Mouse (Mus musculus) 3134 (cell line): Measurements from ENCODE around the gene Plekhg5.
"Not testable (repeated sequence)": the region's sequence is repeated elsewhere in the genome, so short reads cannot be mapped to it uniquely, and the experiment has no call there.

Experiments
- DNase-seq: peaks from one replicate; pipeline ENCODE4 v3.0.0-alpha.2; 2011; ENCODE audit warnings: low spot score; ENCODE audit not compliant: insufficient read length; ENCODE audit errors: extremely low read depth

The Plekhg5 gene

GRCm38 (mm10) chr4:152072121-152072601 lies at the start of gene Plekhg5:
Gene Plekhg5, plus strand, starts transcription at chr4:152072498.
- no peak for DNase-seq

- DNase-seq: no peak
Measured at GRCm38 (mm10) chr4:152022506-152022905, 49.8 kb upstream of the Plekhg5 start.

GRCm38 (mm10) chr4:152024525-152024924 lies 47.8 kb upstream of the Plekhg5 start:
- no peak for DNase-seq

- DNase-seq: no peak
Measured at GRCm38 (mm10) chr4:152026751-152027508, 45.4 kb upstream of the Plekhg5 start.

- peak; percentile 91 for DNase-seq
Measured at GRCm38 (mm10) chr4:152027524-152027923, 44.8 kb upstream of the Plekhg5 start, which contains the start of gene Zbtb48. Gene Zbtb48, minus strand, starts transcription at chr4:152027671.

- no peak for DNase-seq
Measured at GRCm38 (mm10) chr4:152028456-152028855, 43.8 kb upstream of the Plekhg5 start.

GRCm38 (mm10) chr4:152029087-152029486 lies 43.2 kb upstream of the Plekhg5 start:
- no peak for DNase-seq

GRCm38 (mm10) chr4:152029997-152030396 lies 42.3 kb upstream of the Plekhg5 start:
- DNase-seq: no peak

GRCm38 (mm10) chr4:152032922-152033321 lies 39.4 kb upstream of the Plekhg5 start:
- no peak for DNase-seq

- not testable (repeated sequence) for DNase-seq
Measured at GRCm38 (mm10) chr4:152036464-152036863, 35.8 kb upstream of the Plekhg5 start.

- DNase-seq: peak; percentile 44
Measured at GRCm38 (mm10) chr4:152038225-152038984, 33.9 kb upstream of the Plekhg5 start, which contains the start of gene Tas1r1. Gene Tas1r1, minus strand, starts transcription at chr4:152038568.

- DNase-seq: peak; percentile 87
Measured at GRCm38 (mm10) chr4:152038985-152039830, 33.1 kb upstream of the Plekhg5 start, which contains the start of gene Nol9. Gene Nol9, plus strand, starts transcription at chr4:152039321.

GRCm38 (mm10) chr4:152039831-152040310 lies 32.4 kb upstream of the Plekhg5 start:
- no peak for DNase-seq

GRCm38 (mm10) chr4:152041924-152042641 lies 30.2 kb upstream of the Plekhg5 start:
- DNase-seq: no peak

GRCm38 (mm10) chr4:152043171-152043570 lies 29.1 kb upstream of the Plekhg5 start:
- DNase-seq: no peak

- DNase-seq: no peak
Measured at GRCm38 (mm10) chr4:152044609-152045008, 27.7 kb upstream of the Plekhg5 start.

- no peak for DNase-seq
Measured at GRCm38 (mm10) chr4:152062390-152063110, 9.7 kb upstream of the Plekhg5 start.

GRCm38 (mm10) chr4:152067280-152067679 lies 5.0 kb upstream of the Plekhg5 start:
- no peak for DNase-seq

- peak; percentile 31 for DNase-seq
Measured at GRCm38 (mm10) chr4:152068166-152068724, 4.1 kb upstream of the Plekhg5 start.
